Mouse (Mus musculus) myocyte (in vitro differentiated cells): ENCODE results near the gene Itpr2.

Experiments
- MYOD1 ChIP-seq, 3 experiments: IDR thresholded peaks; one replicate each; pipeline ENCODE4 v1.6.1; 2011; ENCODE audit warnings: control low read depth in 2 of 3, low read depth in 2 of 3, mild to moderate bottlenecking in 2 of 3, moderate library complexity in 1 of 3; ENCODE audit not compliant: insufficient read length in 2 of 3, control insufficient read depth in 1 of 3
- MYOG ChIP-seq, 3 experiments: IDR thresholded peaks; one replicate each; pipeline ENCODE4 v1.6.1; 2011; ENCODE audit warnings: control low read depth in 2 of 3, low read depth in 2 of 3, mild to moderate bottlenecking in 2 of 3; ENCODE audit not compliant: insufficient read length in 2 of 3, control insufficient read depth in 1 of 3, insufficient read depth in 1 of 3
- POLR2A ChIP-seq: IDR thresholded peaks from one replicate; pipeline ENCODE4 v1.6.1; 2011; ENCODE audit warnings: low read depth, mild to moderate bottlenecking, control low read depth, moderate library complexity; ENCODE audit not compliant: insufficient read length
- REST ChIP-seq: IDR thresholded peaks from one replicate; pipeline ENCODE4 v1.6.1; 2011; ENCODE audit warnings: mild to moderate bottlenecking, control low read depth, moderate library complexity; ENCODE audit not compliant: insufficient read depth, insufficient read length

DNA sequence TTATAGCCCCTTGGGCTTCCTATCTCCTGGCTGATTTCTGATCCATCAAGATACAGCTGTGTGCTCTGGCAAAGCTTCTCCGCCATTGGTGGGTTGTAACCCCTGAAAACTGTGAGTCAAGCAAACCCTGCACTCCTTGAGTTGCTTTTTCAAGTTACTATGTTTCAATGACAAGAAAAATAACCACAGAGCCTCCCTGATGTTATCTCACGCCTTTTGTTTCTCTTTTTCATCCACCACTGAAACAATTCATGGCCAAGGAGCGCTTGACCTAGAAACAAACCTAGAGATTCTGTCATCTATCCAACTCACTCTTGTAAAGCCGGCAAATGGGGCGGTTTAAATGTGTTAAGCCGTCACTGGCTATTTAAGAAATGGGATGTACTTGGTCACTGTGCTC is 13.9 kb upstream of the Itpr2 start:
- TF ChIP-seq REST = no peak
- TF ChIP-seq POLR2A = no peak
- TF ChIP-seq MYOG (IDR thresholded peaks at IDR 0.05; ENCODE audit: control insufficient read depth in 1 of 3, insufficient read depth in 1 of 3, insufficient read length in 2 of 3, low read depth in 2 of 3) = no peak
- TF ChIP-seq MYOD1 (IDR thresholded peaks at IDR 0.05; ENCODE audit: control insufficient read depth in 1 of 3, insufficient read length in 2 of 3, low read depth in 2 of 3) = no peak
